Mouse (Mus musculus): ENCODE data around the gene Lgals1.

GRCm38 (mm10) chr15:78960088-78960487, 33.6 kb downstream of the Lgals1 start:
- TF ChIP-seq CTCF (IDR thresholded peaks at IDR 0.05): no peak
- no peak for TF ChIP-seq POLR2A (IDR thresholded peaks at IDR 0.05; ENCODE audit: insufficient read depth, low read depth, low read length)

Measured in heart, adult 2 months (tissue).